Mouse (Mus musculus): Measurements from ENCODE around the gene Adipor2. TPM values are rescaled to one million over a fixed set of nuclear protein-coding genes. Genes with fewer than 3 reads are reported as not detected.

Adipor2 gene
- polyA plus RNA-seq, 1 experiment from 2014 or later = 35.3 TPM

GRCm38 (mm10) chr6:119324776-119325175 is 92.7 kb downstream of the Adipor2 start:
- Histone ChIP-seq H3K9me3 (replicated peaks) (no peaks in the 10 kb centered on the region), H3K27me3 (replicated peaks) (peaks cover 4% of the 10 kb centered on the region; the same call in 1 of the 2 replicates), H3K4me1 (peaks cover 42% of the 10 kb centered on the region), H3K36me3 (peaks cover 19% of the 10 kb centered on the region; the same call in 1 of the 2 replicates), H3K27ac (replicated peaks) (no peak overlapping the region), H3K4me3 (replicated peaks) (no peak overlapping the region), H3K4me2 (no peak overlapping the region), H3K9ac (replicated peaks) (no peak overlapping the region)
- no peak for ATAC-seq (ENCODE audit: low FRiP score)
- 59% methylated on average over 10 of the region's 10 CpGs for WGBS

GRCm38 (mm10) chr6:119321752-119322151 is 95.8 kb downstream of the Adipor2 start:
- Histone ChIP-seq H3K9me3 (replicated peaks) (no peaks in the 10 kb centered on the region), H3K27me3 (replicated peaks) (peaks cover 4% of the 10 kb centered on the region; the same call in 1 of the 2 replicates), H3K4me3 (replicated peaks) (no peak overlapping the region), H3K36me3 (peaks cover 23% of the 10 kb centered on the region; the same call in 1 of the 2 replicates), H3K4me1 (peaks cover 11% of the 10 kb centered on the region), H3K4me2 (no peak overlapping the region), H3K27ac (replicated peaks) (no peak overlapping the region), H3K9ac (replicated peaks) (no peak overlapping the region)
- ATAC-seq (ENCODE audit: low FRiP score) = no peak
- 77% methylated on average over 7 of the region's 7 CpGs for whole genome bisulfite sequencing

- H3K4me1 ChIP-seq = no peaks in the 10 kb centered on the region; the same call in 1 of the 2 replicates
- H3K4me3 ChIP-seq (replicated peaks) = no peak overlapping the region
- no peaks in the 10 kb centered on the region for H3K9me3 ChIP-seq (replicated peaks)
- no peak overlapping the region for H3K9ac ChIP-seq (replicated peaks)
- H3K27me3 ChIP-seq (replicated peaks) = peaks cover 4% of the 10 kb centered on the region; the same call in 1 of the 2 replicates
- no peak overlapping the region for H3K4me2 ChIP-seq
- peaks cover 23% of the 10 kb centered on the region; the same call in 1 of the 2 replicates for H3K36me3 ChIP-seq
- 55% methylated on average over 16 of the region's 16 CpGs for WGBS
- no peak for ATAC-seq (ENCODE audit: low FRiP score)
- H3K27ac ChIP-seq (replicated peaks) = no peak overlapping the region
Measured at GRCm38 (mm10) chr6:119320481-119320880, 97.0 kb downstream of the Adipor2 start.

- peaks cover 4% of the 10 kb centered on the region; the same call in 1 of the 2 replicates for H3K27me3 ChIP-seq (replicated peaks)
- 90% methylated on average over 2 of the region's 2 CpGs for WGBS
- no peak for ATAC-seq (ENCODE audit: low FRiP score)
- no peaks in the 10 kb centered on the region for H3K9me3 ChIP-seq (replicated peaks)
- H3K4me1 ChIP-seq = peaks cover 6% of the 10 kb centered on the region
- no peak overlapping the region for H3K4me2 ChIP-seq
- H3K9ac ChIP-seq (replicated peaks) = no peak overlapping the region
- H3K36me3 ChIP-seq = peaks cover 23% of the 10 kb centered on the region; the same call in 1 of the 2 replicates
- no peak overlapping the region for H3K27ac ChIP-seq (replicated peaks)
- no peak overlapping the region for H3K4me3 ChIP-seq (replicated peaks)
Measured at GRCm38 (mm10) chr6:119319358-119319757, 98.1 kb downstream of the Adipor2 start.

- 32% methylated on average over 9 of the region's 9 CpGs for WGBS
- H3K4me3 ChIP-seq (replicated peaks) = no peak overlapping the region
- H3K27ac ChIP-seq (replicated peaks) = no peak overlapping the region
- ATAC-seq (ENCODE audit: low FRiP score) = peak; percentile 35; the same call in 1 of the 2 replicates
- H3K36me3 ChIP-seq = peaks cover 23% of the 10 kb centered on the region; the same call in 1 of the 2 replicates
- H3K4me2 ChIP-seq = no peak overlapping the region
- H3K9me3 ChIP-seq (replicated peaks) = no peaks in the 10 kb centered on the region
- H3K27me3 ChIP-seq (replicated peaks) = peaks cover 4% of the 10 kb centered on the region; the same call in 1 of the 2 replicates
- H3K9ac ChIP-seq (replicated peaks) = no peak overlapping the region
- peaks cover 12% of the 10 kb centered on the region for H3K4me1 ChIP-seq
Measured at GRCm38 (mm10) chr6:119318732-119319131, 98.8 kb downstream of the Adipor2 start.

GRCm38 (mm10) chr6:119314751-119315476 is 102.6 kb downstream of the Adipor2 start:
- no peak overlapping the region for H3K4me3 ChIP-seq (replicated peaks)
- 62% methylated on average over 7 of the region's 7 CpGs for WGBS
- ATAC-seq (ENCODE audit: low FRiP score) = no peak
- no peaks in the 10 kb centered on the region for H3K27me3 ChIP-seq (replicated peaks)
- peaks cover 22% of the 10 kb centered on the region for H3K4me1 ChIP-seq
- peak overlapping the region; percentile 10; the same call in 1 of the 2 replicates for H3K9ac ChIP-seq (replicated peaks)
- H3K36me3 ChIP-seq = 0 out of 2 replicates have a peak, but pooled peaks cover 4% of the 10 kb centered on the region
- no peak overlapping the region for H3K4me2 ChIP-seq
- H3K27ac ChIP-seq (replicated peaks) = no peak overlapping the region
- H3K9me3 ChIP-seq (replicated peaks) = no peaks in the 10 kb centered on the region

GRCm38 (mm10) chr6:119313588-119314375 is 103.7 kb downstream of the Adipor2 start:
- Histone ChIP-seq H3K36me3 (no peaks in the 10 kb centered on the region), H3K9ac (replicated peaks) (peak overlapping the region; percentile 10; the same call in 1 of the 2 replicates), H3K27me3 (replicated peaks) (no peaks in the 10 kb centered on the region), H3K9me3 (replicated peaks) (no peaks in the 10 kb centered on the region), H3K4me3 (replicated peaks) (no peak overlapping the region), H3K4me1 (peaks cover 22% of the 10 kb centered on the region), H3K27ac (replicated peaks) (peak overlapping the region; percentile 28; the same call in 1 of the 2 replicates), H3K4me2 (no peak overlapping the region)
- 48% methylated on average over 14 of the region's 14 CpGs for WGBS
- ATAC-seq (ENCODE audit: low FRiP score) = peak; percentile 75

GRCm38 (mm10) chr6:119313096-119313495 is 104.4 kb downstream of the Adipor2 start:
- H3K4me1 ChIP-seq = peaks cover 23% of the 10 kb centered on the region
- no peaks in the 10 kb centered on the region for H3K36me3 ChIP-seq
- H3K27ac ChIP-seq (replicated peaks) = peak overlapping the region; percentile 28; the same call in 1 of the 2 replicates
- WGBS = 70% methylated on average over 3 of the region's 3 CpGs
- H3K4me2 ChIP-seq = no peak overlapping the region
- H3K27me3 ChIP-seq (replicated peaks) = no peaks in the 10 kb centered on the region
- no peak overlapping the region for H3K4me3 ChIP-seq (replicated peaks)
- no peak overlapping the region for H3K9ac ChIP-seq (replicated peaks)
- H3K9me3 ChIP-seq (replicated peaks) = no peaks in the 10 kb centered on the region
- 0 out of 2 replicates have a peak, but pooled peaks have one; percentile 18 for ATAC-seq (ENCODE audit: low FRiP score)

- H3K9ac ChIP-seq (replicated peaks) = no peak overlapping the region
- no peak overlapping the region for H3K27ac ChIP-seq (replicated peaks)
- no peak overlapping the region for H3K4me3 ChIP-seq (replicated peaks)
- H3K27me3 ChIP-seq (replicated peaks) = no peaks in the 10 kb centered on the region
- H3K9me3 ChIP-seq (replicated peaks) = no peaks in the 10 kb centered on the region
- H3K36me3 ChIP-seq = no peaks in the 10 kb centered on the region
- H3K4me1 ChIP-seq = peaks cover 26% of the 10 kb centered on the region
- WGBS = 83% methylated on average over 6 of the region's 6 CpGs
- ATAC-seq (ENCODE audit: low FRiP score) = no peak
- H3K4me2 ChIP-seq = no peak overlapping the region
Measured at GRCm38 (mm10) chr6:119312381-119312780, 105.1 kb downstream of the Adipor2 start.

GRCm38 (mm10) chr6:119310176-119310575 is 107.3 kb downstream of the Adipor2 start:
- H3K9ac ChIP-seq (replicated peaks) = no peak overlapping the region
- no peaks in the 10 kb centered on the region for H3K9me3 ChIP-seq (replicated peaks)
- H3K36me3 ChIP-seq = no peaks in the 10 kb centered on the region
- no peaks in the 10 kb centered on the region for H3K27me3 ChIP-seq (replicated peaks)
- peaks cover 26% of the 10 kb centered on the region for H3K4me1 ChIP-seq
- no peak overlapping the region for H3K4me2 ChIP-seq
- no peak overlapping the region for H3K27ac ChIP-seq (replicated peaks)
- no peak for ATAC-seq (ENCODE audit: low FRiP score)
- H3K4me3 ChIP-seq (replicated peaks) = no peak overlapping the region
- WGBS = 64% methylated on average over 9 of the region's 9 CpGs

GRCm38 (mm10) chr6:119307867-119308413 is 109.6 kb downstream of the Adipor2 start:
- WGBS = 46% methylated on average over 10 of the region's 10 CpGs
- ATAC-seq (ENCODE audit: low FRiP score) = no peak
- no peaks in the 10 kb centered on the region for H3K36me3 ChIP-seq
- 0 out of 2 replicates have a peak overlapping the region, but pooled peaks have one; percentile 18 for H3K27ac ChIP-seq (replicated peaks)
- H3K4me1 ChIP-seq = peaks cover 6% of the 10 kb centered on the region
- H3K4me3 ChIP-seq (replicated peaks) = no peak overlapping the region
- no peaks in the 10 kb centered on the region for H3K9me3 ChIP-seq (replicated peaks)
- H3K9ac ChIP-seq (replicated peaks) = no peak overlapping the region
- no peaks in the 10 kb centered on the region for H3K27me3 ChIP-seq (replicated peaks)
- H3K4me2 ChIP-seq = no peak overlapping the region

Measured in neural tube, embryonic 15.5 days (tissue).